In genomic region chr4:142278197-142278575, GRCm38 (mm10) we compare ENCODE assay signal across 12 mouse cellular contexts. TPM values are rescaled to one million over a fixed set of nuclear protein-coding genes. Genes with fewer than 3 reads are reported as not detected.
DNase-seq lines count a peak whose midpoint lies in the region; ATAC-seq and TF ChIP-seq lines count a peak whose summit lies in the region.
"Had no signal": no experiment of that assay in that cellular context is flagged by ENCODE, and none has a peak within 500 bp of the region (broad histone marks: within the 10 kb centered on the region; RNA-seq: fewer than 3 reads in every experiment).

No protein-coding gene starts in this region.

- no peaks in the 10 kb centered on the region for H3K9me3 ChIP-seq in embryonic facial prominence, embryonic 11.5 days (replicated peaks; ENCODE audit: control insufficient read depth, low read length)
- H3K9me3 ChIP-seq in embryonic facial prominence, embryonic 10.5 days: peaks cover under 1% of the 10 kb centered on the region
- H3K9me3 ChIP-seq in hindbrain, postnatal 0 days (ENCODE audit: low read length): no peaks in the 10 kb centered on the region
- no peaks in the 10 kb centered on the region for H3K9me3 ChIP-seq in hindbrain, embryonic 11.5 days (ENCODE audit: control insufficient read depth, low read length)
- H3K9me3 ChIP-seq in ES-E14 (ENCODE audit: control insufficient read depth, insufficient read depth, low read depth, low read length): no peaks in the 10 kb centered on the region

- no peaks in the 10 kb centered on the region for H3K27me3 ChIP-seq in embryonic facial prominence, embryonic 11.5 days (ENCODE audit: control insufficient read depth, insufficient read depth, low read length)
- H3K27me3 ChIP-seq in embryonic facial prominence, embryonic 10.5 days (replicated peaks; ENCODE audit: low read depth, poor library complexity, severe bottlenecking): no peaks in the 10 kb centered on the region
- H3K27me3 ChIP-seq in hindbrain, postnatal 0 days (ENCODE audit: insufficient read depth, low read length): no peaks in the 10 kb centered on the region
- H3K27me3 ChIP-seq in hindbrain, embryonic 11.5 days (ENCODE audit: control insufficient read depth, insufficient read depth, low read length): no peaks in the 10 kb centered on the region
- H3K27me3 ChIP-seq: Patski had no signal

- no peak for DNase-seq in embryonic facial prominence, embryonic 11.5 days (ENCODE audit: low spot score)
- no peak for DNase-seq in embryonic facial prominence, embryonic 10.5 days (ENCODE audit: low spot score)
- DNase-seq in hindbrain, postnatal 0 days (ENCODE audit: low spot score): peak; percentile 29
- no peak for DNase-seq in hindbrain, embryonic 11.5 days (ENCODE audit: low spot score)
- no peak for DNase-seq in ES-E14 (ENCODE audit: low read depth, low spot score)
- DNase-seq in cerebellum, postnatal 14 days: peak; percentile 74 to 75
- DNase-seq in embryo, embryonic 10 days (ENCODE audit: low spot score): no peak
- DNase-seq in gastrocnemius, adult 8-10 months (ENCODE audit: low spot score in 2 of 2): no peak
- DNase-seq: right cerebral cortex, adult 18-20 months had no signal

- H3K36me3 ChIP-seq in embryonic facial prominence, embryonic 11.5 days (replicated peaks; ENCODE audit: control insufficient read depth, insufficient read depth, low read depth, low read length): no peaks in the 10 kb centered on the region
- H3K36me3 ChIP-seq in embryonic facial prominence, embryonic 10.5 days (replicated peaks): no peaks in the 10 kb centered on the region
- no peaks in the 10 kb centered on the region for H3K36me3 ChIP-seq in hindbrain, postnatal 0 days (ENCODE audit: insufficient read depth, low read length)
- H3K36me3 ChIP-seq in hindbrain, embryonic 11.5 days (ENCODE audit: control insufficient read depth, insufficient read depth, low read length): no peaks in the 10 kb centered on the region
- no peaks in the 10 kb centered on the region for H3K36me3 ChIP-seq in ES-E14 (ENCODE audit: control insufficient read depth, insufficient read depth, low read length, poor library complexity, severe bottlenecking)
- H3K36me3 ChIP-seq: forebrain, embryonic 10.5 days had no signal

- no peak for TF ChIP-seq CTCF in hindbrain, postnatal 0 days (IDR thresholded peaks at IDR 0.05; ENCODE audit: low read depth)

- peaks cover 4% of the 10 kb centered on the region; the same call in 1 of the 2 replicates for H3K4me1 ChIP-seq in embryonic facial prominence, embryonic 11.5 days (ENCODE audit: control insufficient read depth, insufficient read depth, low read length)
- peaks cover 11% of the 10 kb centered on the region for H3K4me1 ChIP-seq in embryonic facial prominence, embryonic 10.5 days
- 0 out of 2 replicates have a peak, but pooled peaks cover 4% of the 10 kb centered on the region for H3K4me1 ChIP-seq in hindbrain, postnatal 0 days (ENCODE audit: insufficient read depth, low read length)
- H3K4me1 ChIP-seq in hindbrain, embryonic 11.5 days (replicated peaks; ENCODE audit: control insufficient read depth, insufficient read depth, low read length): no peaks in the 10 kb centered on the region
- H3K4me1 ChIP-seq in ES-E14 (ENCODE audit: control insufficient read depth in 2 of 2, insufficient read depth in 2 of 2, low read length in 2 of 2, poor library complexity in 1 of 2): peaks cover 0 to 9% of the 10 kb centered on the region in 2 experiments; a peak in 2 of 4 replicates

- peak overlapping the region; percentile 13; the same call in 1 of the 2 replicates for H3K4me2 ChIP-seq in embryonic facial prominence, embryonic 11.5 days (ENCODE audit: low read depth, low read length)
- no peak overlapping the region for H3K4me2 ChIP-seq in hindbrain, postnatal 0 days (ENCODE audit: low read depth, low read length)
- H3K4me2 ChIP-seq in hindbrain, embryonic 11.5 days (replicated peaks; ENCODE audit: low read depth, low read length): no peak overlapping the region

- no peak overlapping the region for H3K4me3 ChIP-seq in embryonic facial prominence, embryonic 11.5 days (ENCODE audit: low read depth, low read length)
- H3K4me3 ChIP-seq in embryonic facial prominence, embryonic 10.5 days: no peak overlapping the region
- no peak overlapping the region for H3K4me3 ChIP-seq in hindbrain, postnatal 0 days (ENCODE audit: low read length)
- H3K4me3 ChIP-seq in hindbrain, embryonic 11.5 days (ENCODE audit: low read depth, low read length): no peak overlapping the region
- H3K4me3 ChIP-seq in ES-E14 (ENCODE audit: insufficient read depth in 1 of 2, low read depth in 1 of 2, low read length in 2 of 2, poor library complexity in 1 of 2, severe bottlenecking in 1 of 2): no peak overlapping the region
- H3K4me3 ChIP-seq: forebrain, embryonic 10.5 days had no signal

- no peak overlapping the region for H3K27ac ChIP-seq in embryonic facial prominence, embryonic 11.5 days (replicated peaks; ENCODE audit: low read depth, low read length)
- H3K27ac ChIP-seq in embryonic facial prominence, embryonic 10.5 days (replicated peaks): no peak overlapping the region
- H3K27ac ChIP-seq in hindbrain, postnatal 0 days: no peak overlapping the region
- no peak overlapping the region for H3K27ac ChIP-seq in hindbrain, embryonic 11.5 days (ENCODE audit: low read depth, low read length)
- H3K27ac ChIP-seq in ES-E14 (ENCODE audit: insufficient read depth, low read depth, low read length, poor library complexity, severe bottlenecking): no peak overlapping the region
- H3K27ac ChIP-seq: forebrain, embryonic 10.5 days had no signal

- in situ Hi-C loops in ES-E14 (cut with MboI; ENCODE audit: low sequenced_read_pairs in 2 of 2, unreplicated experiment in 2 of 2): no loop called here

- WGBS in embryonic facial prominence, embryonic 11.5 days: 91% methylated on average over 6 of the region's 6 CpGs
- 92% methylated on average over 6 of the region's 6 CpGs for WGBS in embryonic facial prominence, embryonic 10.5 days
- 75% methylated on average over 6 of the region's 6 CpGs for WGBS in hindbrain, postnatal 0 days
- WGBS in hindbrain, embryonic 11.5 days: 90% methylated on average over 6 of the region's 6 CpGs

- H3K9ac ChIP-seq in embryonic facial prominence, embryonic 11.5 days (replicated peaks; ENCODE audit: low read length): no peak overlapping the region
- H3K9ac ChIP-seq in hindbrain, postnatal 0 days (replicated peaks; ENCODE audit: low read length): no peak overlapping the region
- H3K9ac ChIP-seq in hindbrain, embryonic 11.5 days (ENCODE audit: low read depth, low read length): no peak overlapping the region
- no peak overlapping the region for H3K9ac ChIP-seq in ES-E14 (ENCODE audit: insufficient read depth, low read depth, low read length, poor library complexity, severe bottlenecking)

- ATAC-seq in embryonic facial prominence, embryonic 11.5 days (replicated peaks; ENCODE audit: insufficient number of reproducible peaks, low FRiP score, low TSS enrichment, low read depth): no peak
- ATAC-seq in hindbrain, postnatal 0 days: peak; percentile 5; the same call in 1 of the 2 replicates
- no peak for ATAC-seq in hindbrain, embryonic 11.5 days (ENCODE audit: low FRiP score)
- ATAC-seq: midbrain, embryonic 16.5 days had no signal

TF ChIP-seq in ES-E14, 5 proteins besides CTCF, POLR2A, EP300 and RAD21:
- TF ChIP-seq ZNF384 (IDR thresholded peaks at IDR 0.05; ENCODE audit: low read depth, low read length) (no peak), MAFK (IDR thresholded peaks at IDR 0.05; ENCODE audit: insufficient read depth, low read depth, low read length) (peak; percentile 81)

RNA-seq across cellular contexts. Expression of gene Kazn, which starts 39.0 kb away (rescaled TPM):
- polyA plus RNA-seq in embryonic facial prominence, embryonic 11.5 days (2014; fragmentation: Nextera tagmentation; extraction: Ambion mirVana): 11.1 and 13.2 TPM in 2 replicates
- polyA plus RNA-seq in embryonic facial prominence, embryonic 10.5 days (2016; fragmentation: Nextera tagmentation; extraction: Ambion mirVana): 13.3 and 13.8 TPM in 2 replicates
- total RNA-seq in hindbrain, postnatal 0 days (2014; rRNA removed): 74.3 and 78.3 TPM in 2 replicates
- polyA plus RNA-seq in hindbrain, postnatal 0 days (2015; fragmentation: Nextera tagmentation; extraction: Ambion mirVana): 19.3 and 20.9 TPM in 2 replicates
- 11.3 and 11.8 TPM in 2 replicates for polyA plus RNA-seq in hindbrain, embryonic 11.5 days (2014; fragmentation: Nextera tagmentation; extraction: Ambion mirVana)
- total RNA-seq in ES-E14 (2012; rRNA removed): 14.0 and 24.3 TPM in 2 replicates
- total RNA-seq in gastrocnemius, adult 8-10 months (2022): 1 to 10 TPM; 1.3 to 1.9 (median 1.7) TPM

Comparison
In these comparisons a context has a peak if more than half of its experiments do, and no peak if none do; other contexts are left out.
1. DNase-seq: peak in hindbrain, postnatal 0 days (single experiment) and cerebellum, postnatal 14 days (2 of 2); none in embryonic facial prominence, embryonic 11.5 days (single experiment), embryonic facial prominence, embryonic 10.5 days (single experiment), hindbrain, embryonic 11.5 days (single experiment), ES-E14 (single experiment), embryo, embryonic 10 days (single experiment) and gastrocnemius, adult 8-10 months (0 of 2).